Mouse (Mus musculus): ENCODE measurements around the gene Smoc1. TPM values are rescaled to one million over a fixed set of nuclear protein-coding genes. Genes with fewer than 3 reads are reported as not detected.

Smoc1 gene
- total and polyA plus RNA-seq, 2 experiments from 2014 or later: 2.7 to 5.9 TPM

- Histone ChIP-seq H3K4me3 (ENCODE audit: low read depth, low read length) (no peak overlapping the region), H3K27me3 (ENCODE audit: control insufficient read depth, insufficient read depth, low read length) (no peaks in the 10 kb centered on the region), H3K4me2 (ENCODE audit: low read depth, low read length) (no peak overlapping the region), H3K36me3 (replicated peaks; ENCODE audit: control insufficient read depth, insufficient read depth, low read length) (no peaks in the 10 kb centered on the region), H3K27ac (ENCODE audit: low read depth) (no peak overlapping the region), H3K4me1 (ENCODE audit: control insufficient read depth, insufficient read depth) (peaks cover 13% of the 10 kb centered on the region; the same call in 1 of the 2 replicates), H3K9me3 (replicated peaks; ENCODE audit: control insufficient read depth, low read length) (no peaks in the 10 kb centered on the region), H3K9ac (replicated peaks; ENCODE audit: low read depth, low read length) (no peak overlapping the region)
- DNase-seq (ENCODE audit: low spot score) (no peak), ATAC-seq (ENCODE audit: insufficient read depth, low read depth) (no peak)
- WGBS: 80% methylated on average over 14 of the region's 14 CpGs
- TF ChIP-seq CTCF (IDR thresholded peaks at IDR 0.05; ENCODE audit: low read depth) (no peak), EP300 (IDR thresholded peaks at IDR 0.05; ENCODE audit: low read depth) (no peak)
Observed at GRCm38 (mm10) chr12:81104546-81104945, 77.9 kb downstream of the Smoc1 start.

- Histone ChIP-seq H3K27ac (ENCODE audit: low read depth) (no peak overlapping the region), H3K27me3 (ENCODE audit: control insufficient read depth, insufficient read depth, low read length) (no peaks in the 10 kb centered on the region), H3K9me3 (replicated peaks; ENCODE audit: control insufficient read depth, low read length) (no peaks in the 10 kb centered on the region), H3K4me3 (ENCODE audit: low read depth, low read length) (no peak overlapping the region), H3K9ac (replicated peaks; ENCODE audit: low read depth, low read length) (no peak overlapping the region), H3K36me3 (replicated peaks; ENCODE audit: control insufficient read depth, insufficient read depth, low read length) (no peaks in the 10 kb centered on the region), H3K4me1 (ENCODE audit: control insufficient read depth, insufficient read depth) (peaks cover 13% of the 10 kb centered on the region; the same call in 1 of the 2 replicates), H3K4me2 (ENCODE audit: low read depth, low read length) (no peak overlapping the region)
- TF ChIP-seq EP300 (IDR thresholded peaks at IDR 0.05; ENCODE audit: low read depth): no peak
- TF ChIP-seq CTCF (IDR thresholded peaks at IDR 0.05; ENCODE audit: low read depth): no peak
- DNase-seq (ENCODE audit: low spot score) (peak; percentile 21), ATAC-seq (ENCODE audit: insufficient read depth, low read depth) (0 out of 2 replicates have a peak, but pooled peaks have one; percentile 30)
- 69% methylated on average over 12 of the region's 12 CpGs for WGBS
Observed at GRCm38 (mm10) chr12:81105721-81106633, 79.4 kb downstream of the Smoc1 start.

DNA sequence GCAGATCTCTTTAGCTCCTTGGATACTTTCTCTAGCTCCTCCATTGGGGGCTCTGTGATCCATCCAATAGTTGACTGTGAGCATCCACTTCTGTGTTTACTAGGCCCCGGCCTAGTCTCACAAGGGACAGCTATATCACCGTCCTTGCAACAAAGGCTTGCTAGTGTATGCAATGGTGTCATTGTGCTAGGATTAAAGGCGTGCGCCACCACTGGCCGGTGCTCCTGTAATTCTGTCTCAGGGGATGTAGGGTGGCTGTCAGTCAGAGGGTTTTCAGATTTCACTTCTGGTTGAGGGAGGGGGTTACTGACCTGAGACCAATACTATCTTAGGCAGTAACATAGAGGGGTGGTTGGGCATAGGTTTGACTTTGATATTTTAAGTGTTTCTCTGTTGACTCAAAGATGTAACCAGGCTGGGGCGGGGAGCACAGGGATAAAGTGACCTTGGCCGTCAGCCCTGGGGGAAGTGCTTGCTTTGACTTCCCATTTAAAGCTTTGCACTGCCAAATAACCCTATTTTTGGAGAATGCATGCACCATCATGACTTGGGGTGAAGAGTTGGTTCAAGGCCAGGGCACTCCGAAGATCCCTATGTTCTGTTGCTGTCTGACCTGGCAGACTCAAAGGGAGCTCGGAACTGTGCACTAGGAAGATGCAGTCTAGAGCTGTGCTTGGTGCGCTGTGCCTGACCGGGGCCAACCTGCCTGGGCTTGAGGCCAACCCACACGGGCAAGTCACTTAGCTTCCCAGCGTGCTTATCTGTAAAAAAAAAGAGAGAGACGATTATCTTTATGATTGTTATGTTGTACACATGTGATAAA lies 80.9 kb downstream of the Smoc1 start:
- Histone ChIP-seq H3K4me1 (ENCODE audit: control insufficient read depth, insufficient read depth) (peaks cover 13% of the 10 kb centered on the region; the same call in 1 of the 2 replicates), H3K9me3 (replicated peaks; ENCODE audit: control insufficient read depth, low read length) (no peaks in the 10 kb centered on the region), H3K9ac (replicated peaks; ENCODE audit: low read depth, low read length) (no peak overlapping the region), H3K27ac (ENCODE audit: low read depth) (no peak overlapping the region), H3K4me3 (ENCODE audit: low read depth, low read length) (no peak overlapping the region), H3K4me2 (ENCODE audit: low read depth, low read length) (no peak overlapping the region), H3K36me3 (replicated peaks; ENCODE audit: control insufficient read depth, insufficient read depth, low read length) (no peaks in the 10 kb centered on the region), H3K27me3 (ENCODE audit: control insufficient read depth, insufficient read depth, low read length) (no peaks in the 10 kb centered on the region)
- ATAC-seq (ENCODE audit: insufficient read depth, low read depth): no peak
- no peak for DNase-seq (ENCODE audit: low spot score)
- no peak for TF ChIP-seq CTCF (IDR thresholded peaks at IDR 0.05; ENCODE audit: low read depth)
- no peak for TF ChIP-seq EP300 (IDR thresholded peaks at IDR 0.05; ENCODE audit: low read depth)
- WGBS: 64% methylated on average over 14 of the region's 14 CpGs

DNA sequence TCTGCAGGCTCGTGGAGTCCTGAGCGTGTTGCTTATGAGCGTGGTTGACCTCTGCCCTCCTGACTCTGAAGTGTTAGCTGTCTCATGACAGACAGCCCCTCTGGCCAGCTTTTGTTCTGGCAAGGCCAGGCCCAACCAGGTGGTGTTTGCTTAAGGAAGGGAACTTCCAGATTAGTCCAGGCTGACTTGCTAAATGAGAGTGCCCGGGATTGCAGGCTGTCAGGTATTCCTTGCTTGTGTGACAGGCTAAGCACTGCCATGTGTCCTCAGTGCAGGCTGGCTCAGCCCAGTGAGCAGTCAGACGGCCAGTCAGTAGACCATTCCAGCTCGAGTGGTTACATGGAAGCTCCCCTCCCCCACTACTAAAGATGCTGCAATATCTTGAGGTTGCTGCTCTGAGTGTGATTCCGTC lies 82.0 kb downstream of the Smoc1 start:
- WGBS: 41% methylated on average over 7 of the region's 7 CpGs
- Histone ChIP-seq H3K27me3 (ENCODE audit: control insufficient read depth, insufficient read depth, low read length) (no peaks in the 10 kb centered on the region), H3K36me3 (replicated peaks; ENCODE audit: control insufficient read depth, insufficient read depth, low read length) (no peaks in the 10 kb centered on the region), H3K27ac (ENCODE audit: low read depth) (no peak overlapping the region), H3K9me3 (replicated peaks; ENCODE audit: control insufficient read depth, low read length) (no peaks in the 10 kb centered on the region), H3K4me1 (ENCODE audit: control insufficient read depth, insufficient read depth) (peaks cover 13% of the 10 kb centered on the region; the same call in 1 of the 2 replicates), H3K4me2 (ENCODE audit: low read depth, low read length) (no peak overlapping the region), H3K4me3 (ENCODE audit: low read depth, low read length) (no peak overlapping the region), H3K9ac (replicated peaks; ENCODE audit: low read depth, low read length) (no peak overlapping the region)
- ATAC-seq (ENCODE audit: insufficient read depth, low read depth): no peak
- DNase-seq (ENCODE audit: low spot score): no peak
- TF ChIP-seq EP300 (IDR thresholded peaks at IDR 0.05; ENCODE audit: low read depth) (no peak), CTCF (IDR thresholded peaks at IDR 0.05; ENCODE audit: low read depth) (no peak)

DNA sequence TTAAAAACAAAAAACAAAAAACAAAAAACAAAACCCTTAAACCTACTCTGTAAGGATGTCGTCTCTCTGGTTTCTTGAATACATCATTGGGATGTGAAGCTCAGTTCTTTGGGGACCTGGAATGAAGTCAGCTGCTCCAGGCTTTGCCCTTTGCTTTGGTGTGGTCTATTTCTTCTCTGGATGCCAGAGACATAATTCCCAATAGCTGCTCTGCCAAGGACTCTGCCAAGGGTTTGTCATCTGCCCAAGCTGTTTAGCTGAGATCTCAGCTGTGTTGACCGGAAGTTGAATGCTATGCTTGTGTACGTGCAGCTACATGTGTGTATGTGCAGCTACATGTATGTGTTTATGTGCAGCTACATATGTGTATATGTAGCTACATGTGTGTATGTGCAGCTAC lies 83.4 kb downstream of the Smoc1 start:
- Histone ChIP-seq H3K4me3 (ENCODE audit: low read depth, low read length) (no peak overlapping the region), H3K4me1 (ENCODE audit: control insufficient read depth, insufficient read depth) (peaks cover 13% of the 10 kb centered on the region; the same call in 1 of the 2 replicates), H3K9me3 (replicated peaks; ENCODE audit: control insufficient read depth, low read length) (no peaks in the 10 kb centered on the region), H3K4me2 (ENCODE audit: low read depth, low read length) (no peak overlapping the region), H3K9ac (replicated peaks; ENCODE audit: low read depth, low read length) (no peak overlapping the region), H3K27me3 (ENCODE audit: control insufficient read depth, insufficient read depth, low read length) (no peaks in the 10 kb centered on the region), H3K36me3 (replicated peaks; ENCODE audit: control insufficient read depth, insufficient read depth, low read length) (no peaks in the 10 kb centered on the region), H3K27ac (ENCODE audit: low read depth) (no peak overlapping the region)
- no peak for DNase-seq (ENCODE audit: low spot score)
- whole genome bisulfite sequencing: 87% methylated on average over 3 of the region's 3 CpGs
- TF ChIP-seq EP300 (IDR thresholded peaks at IDR 0.05; ENCODE audit: low read depth) (no peak), CTCF (IDR thresholded peaks at IDR 0.05; ENCODE audit: low read depth) (no peak)
- no peak for ATAC-seq (ENCODE audit: insufficient read depth, low read depth)
